Comparison of ENCODE assay signal across 23 mouse cellular contexts in genomic region chr13:89619064-89619463, GRCm38 (mm10).
A peak's percentile ranks its signal among the peaks of the same experiment; 100 is the strongest.
DNase-seq lines count a peak whose midpoint lies in the region; ATAC-seq and TF ChIP-seq lines count a peak whose summit lies in the region.
"Had no signal": no experiment of that assay in that cellular context is flagged by ENCODE, and none has a peak within 500 bp of the region (broad histone marks: within the 10 kb centered on the region; RNA-seq: fewer than 3 reads in every experiment).

No protein-coding gene starts in this region.

- H3K27me3 ChIP-seq in intestine, postnatal 0 days (replicated peaks; ENCODE audit: control insufficient read depth, insufficient read depth, low read length), result no peaks in the 10 kb centered on the region
- H3K27me3 ChIP-seq in intestine, embryonic 15.5 days (replicated peaks), result no peaks in the 10 kb centered on the region
- H3K27me3 ChIP-seq in liver, adult 2 months (ENCODE audit: control insufficient read depth, insufficient read depth, low read length), result no peaks in the 10 kb centered on the region
- no peaks in the 10 kb centered on the region for H3K27me3 ChIP-seq in CH12.LX (replicated peaks)
- H3K27me3 ChIP-seq in stomach, postnatal 0 days (ENCODE audit: control insufficient read depth, insufficient read depth, low read length), result no peaks in the 10 kb centered on the region
- H3K27me3 ChIP-seq: embryonic facial prominence, embryonic 15.5 days had no signal

- no peak for ATAC-seq in intestine, postnatal 0 days
- ATAC-seq in intestine, embryonic 15.5 days, result no peak
- no peak for ATAC-seq in stomach, postnatal 0 days (ENCODE audit: low FRiP score, low TSS enrichment)
- ATAC-seq: activated CD4-positive, CD25-positive, alpha-beta regulatory T cell, adult 4 months; CD4-positive, CD25-positive, alpha-beta regulatory T cell, adult 4 months; forebrain, embryonic 14.5 days; Patski had no signal

- H3K9ac ChIP-seq in intestine, postnatal 0 days (ENCODE audit: low read depth, low read length), result no peak overlapping the region
- H3K9ac ChIP-seq in intestine, embryonic 15.5 days, result no peak overlapping the region
- H3K9ac ChIP-seq in liver, adult 2 months (ENCODE audit: low read depth, low read length), result no peak overlapping the region
- H3K9ac ChIP-seq in CH12.LX (ENCODE audit: insufficient read depth, low read depth), result no peak overlapping the region
- no peak overlapping the region for H3K9ac ChIP-seq in stomach, postnatal 0 days (ENCODE audit: low read length)
- H3K9ac ChIP-seq: embryonic facial prominence, embryonic 15.5 days; hindbrain, embryonic 14.5 days had no signal

- peak; percentile 6 for TF ChIP-seq RAD21 in CH12.LX (IDR thresholded peaks at IDR 0.05; ENCODE audit: low read depth, low read length)

- no peaks in the 10 kb centered on the region for H3K79me2 ChIP-seq in liver, adult 2 months (ENCODE audit: control insufficient read depth, insufficient read depth, low read length)
- no peaks in the 10 kb centered on the region for H3K79me2 ChIP-seq in CH12.LX (replicated peaks; ENCODE audit: control insufficient read depth, extremely low read depth, insufficient read depth, poor library complexity, severe bottlenecking)

- H3K9me3 ChIP-seq in intestine, postnatal 0 days (ENCODE audit: control insufficient read depth), result no peaks in the 10 kb centered on the region
- no peaks in the 10 kb centered on the region for H3K9me3 ChIP-seq in intestine, embryonic 15.5 days
- H3K9me3 ChIP-seq in CH12.LX (replicated peaks; ENCODE audit: low read length), result no peaks in the 10 kb centered on the region
- H3K9me3 ChIP-seq in stomach, postnatal 0 days (ENCODE audit: control insufficient read depth, low read length), result no peaks in the 10 kb centered on the region
- H3K9me3 ChIP-seq: embryonic facial prominence, embryonic 15.5 days; forebrain, embryonic 10.5 days; hindbrain, embryonic 10.5 days had no signal

- H3K4me2 ChIP-seq in intestine, postnatal 0 days (replicated peaks; ENCODE audit: low read depth), result no peak overlapping the region
- H3K4me2 ChIP-seq in intestine, embryonic 15.5 days (replicated peaks), result no peak overlapping the region
- H3K4me2 ChIP-seq in CH12.LX (ENCODE audit: insufficient read depth, low read depth, poor library complexity, severe bottlenecking), result no peak overlapping the region
- no peak overlapping the region for H3K4me2 ChIP-seq in stomach, postnatal 0 days (replicated peaks; ENCODE audit: low read depth)
- H3K4me2 ChIP-seq: embryonic facial prominence, embryonic 15.5 days; heart, embryonic 11.5 days; hindbrain, embryonic 14.5 days had no signal

- H3K36me3 ChIP-seq in intestine, postnatal 0 days (ENCODE audit: control insufficient read depth, insufficient read depth), result no peaks in the 10 kb centered on the region
- no peaks in the 10 kb centered on the region for H3K36me3 ChIP-seq in intestine, embryonic 15.5 days
- no peaks in the 10 kb centered on the region for H3K36me3 ChIP-seq in liver, adult 2 months (ENCODE audit: control insufficient read depth, insufficient read depth, low read length)
- H3K36me3 ChIP-seq in CH12.LX (replicated peaks in 1 of 2; ENCODE audit: control insufficient read depth in 1 of 2, insufficient read depth in 1 of 2, low read length in 1 of 2), result no peaks in the 10 kb centered on the region
- H3K36me3 ChIP-seq in stomach, postnatal 0 days (ENCODE audit: control insufficient read depth, insufficient read depth, low read length), result no peaks in the 10 kb centered on the region
- H3K36me3 ChIP-seq: embryonic facial prominence, embryonic 15.5 days; forebrain, embryonic 10.5 days; hindbrain, embryonic 10.5 days had no signal

- no peak for TF ChIP-seq EP300 in CH12.LX (IDR thresholded peaks at IDR 0.05; ENCODE audit: low read length)
- TF ChIP-seq EP300 in stomach, postnatal 0 days (optimal IDR thresholded peaks at IDR 0.05), result no peak

- H3K4me1 ChIP-seq in intestine, postnatal 0 days (replicated peaks; ENCODE audit: control insufficient read depth, insufficient read depth, low read length), result no peaks in the 10 kb centered on the region
- H3K4me1 ChIP-seq in intestine, embryonic 15.5 days (replicated peaks), result no peaks in the 10 kb centered on the region
- no peaks in the 10 kb centered on the region for H3K4me1 ChIP-seq in liver, adult 2 months (ENCODE audit: control insufficient read depth, insufficient read depth, low read length)
- H3K4me1 ChIP-seq in CH12.LX (ENCODE audit: control insufficient read depth in 1 of 2, insufficient read depth in 2 of 2), result 0 out of 4 replicates have a peak, but pooled peaks cover 0 to 2% of the 10 kb centered on the region in 2 experiments
- H3K4me1 ChIP-seq in stomach, postnatal 0 days (replicated peaks; ENCODE audit: control insufficient read depth, insufficient read depth), result no peaks in the 10 kb centered on the region
- H3K4me1 ChIP-seq: embryonic facial prominence, embryonic 15.5 days; forebrain, embryonic 10.5 days; hindbrain, embryonic 10.5 days had no signal

- 80% methylated on average over 3 of the region's 3 CpGs for WGBS in intestine, postnatal 0 days
- 83% methylated on average over 3 of the region's 3 CpGs for WGBS in intestine, embryonic 15.5 days
- WGBS in liver, adult 2 months, result 76% methylated on average over 3 of the region's 3 CpGs
- whole genome bisulfite sequencing in stomach, postnatal 0 days, result 75% methylated on average over 3 of the region's 3 CpGs

- peak; percentile 15 for DNase-seq in liver, adult 2 months (ENCODE audit: extremely low read depth, low read depth, low spot score)
- DNase-seq in liver (no peak), CH12.LX (ENCODE audit: extremely low read depth) (no peak)
- DNase-seq in stomach, postnatal 0 days (ENCODE audit: low spot score), result no peak
- no peak for DNase-seq in right cerebral cortex, postnatal 36 days (ENCODE audit: low spot score in 2 of 2)
- DNase-seq: adrenal gland, postnatal 25 days; B cell, adult 2 months; cerebellum, adult 18-20 months; cerebellum, adult 9-11 months; cerebellum, postnatal 36 days; heart, adult 18-20 months had no signal

- no peak overlapping the region for H3K4me3 ChIP-seq in intestine, postnatal 0 days (ENCODE audit: low read depth, low read length)
- no peak overlapping the region for H3K4me3 ChIP-seq in intestine, embryonic 15.5 days (replicated peaks)
- H3K4me3 ChIP-seq in liver, adult 2 months (ENCODE audit: insufficient read depth, low read depth, low read length), result no peak overlapping the region
- no peak overlapping the region for H3K4me3 ChIP-seq in CH12.LX (replicated peaks in 1 of 3; ENCODE audit: low read depth in 2 of 3, low read length in 2 of 3, poor library complexity in 1 of 3)
- no peak overlapping the region for H3K4me3 ChIP-seq in stomach, postnatal 0 days (ENCODE audit: low read depth, low read length)
- H3K4me3 ChIP-seq: embryonic facial prominence, embryonic 15.5 days; erythroblast, embryonic 14.5 days; forebrain, embryonic 10.5 days; hindbrain, embryonic 10.5 days had no signal

- TF ChIP-seq POLR2A in liver, adult 2 months (IDR thresholded peaks at IDR 0.05; ENCODE audit: extremely low read depth, insufficient read depth, low read length), result no peak
- TF ChIP-seq POLR2A in CH12.LX (IDR thresholded peaks at IDR 0.05; ENCODE audit: low read depth, low read length), result no peak

- no peak overlapping the region for H3K27ac ChIP-seq in intestine, postnatal 0 days (ENCODE audit: low read depth, low read length)
- no peak overlapping the region for H3K27ac ChIP-seq in intestine, embryonic 15.5 days
- H3K27ac ChIP-seq in liver, adult 2 months (replicated peaks; ENCODE audit: insufficient read depth, low read depth, low read length), result no peak overlapping the region
- no peak overlapping the region for H3K27ac ChIP-seq in CH12.LX (ENCODE audit: insufficient read depth, low read depth)
- no peak overlapping the region for H3K27ac ChIP-seq in stomach, postnatal 0 days (replicated peaks)
- H3K27ac ChIP-seq: embryonic facial prominence, embryonic 15.5 days; forebrain, embryonic 10.5 days; hindbrain, embryonic 10.5 days; hindbrain, embryonic 14.5 days had no signal

- dilution Hi-C loops in CH12.LX (cut with MboI; ENCODE audit: extremely low pct_ligation_motif_present, extremely low pct_unique_long_range_greater_than_20kb, low sequenced_read_pairs), result no loop called here

- in situ Hi-C loops in CH12.LX (cut with MboI; ENCODE audit: low pct_ligation_motif_present, low pct_unique_long_range_greater_than_20kb, low sequenced_read_pairs), result no loop called here

- TF ChIP-seq CTCF in intestine, postnatal 0 days (IDR thresholded peaks at IDR 0.05; ENCODE audit: low read depth), result peak; percentile 39
- 0 out of 2 replicates have a peak, but pooled peaks have one; percentile 9 for TF ChIP-seq CTCF in liver, adult 2 months (IDR thresholded peaks at IDR 0.05; ENCODE audit: low read depth, low read length)
- peak in 1 of 2 experiments; percentile 54; a peak in 2 of 4 replicates for TF ChIP-seq CTCF in CH12.LX (conservative IDR thresholded peaks at IDR 0.05 in 1 of 2, IDR thresholded peaks at IDR 0.05 in 1 of 2; ENCODE audit: low read depth in 2 of 2, low read length in 2 of 2)
- peak; percentile 35 for TF ChIP-seq CTCF in stomach, postnatal 0 days (IDR thresholded peaks at IDR 0.05; ENCODE audit: low read depth)

TF ChIP-seq in CH12.LX, 34 proteins besides CTCF, POLR2A, EP300 and RAD21:
- TF ChIP-seq SMC3 (IDR thresholded peaks at IDR 0.05; ENCODE audit: low read depth, low read length) (0 out of 2 replicates have a peak, but pooled peaks have one; percentile 29), HCFC1 (IDR thresholded peaks at IDR 0.05; ENCODE audit: low read depth, low read length) (no peak), MAFK (IDR thresholded peaks at IDR 0.05; ENCODE audit: insufficient replicate concordance, low read length) (no peak)
